Mouse (Mus musculus) intestine, postnatal 0 days (tissue): ENCODE measurements around the gene Araf. TPM values are rescaled to one million over a fixed set of nuclear protein-coding genes. Genes with fewer than 3 reads are reported as not detected.

ENCODE experiments used
- ATAC-seq: fragments of 200-750 bp; cut with Nextera tagmentation; 2 replicates; pipeline ENCODE4 v1.8.0; 2017; ENCODE audit warnings: mild to moderate bottlenecking, moderate TSS enrichment, moderate library complexity
- H3K27ac ChIP-seq: fragments of 300-500 bp; sonication (generic); 2 replicates; pipeline ENCODE4 v1.5.1; 2014; ENCODE audit warnings: mild to moderate bottlenecking, low read depth, low read length, moderate library complexity
- H3K27me3 ChIP-seq: fragments of 300-500 bp; sonication (generic); replicated peaks from 2 replicates; pipeline ENCODE4 v1.6.1; 2014; ENCODE audit warnings: low read length, mixed read lengths; ENCODE audit not compliant: control insufficient read depth, insufficient read depth
- H3K36me3 ChIP-seq: fragments of 300-500 bp; sonication (generic); 2 replicates; pipeline ENCODE4 v1.6.1; 2014; ENCODE audit warnings: mild to moderate bottlenecking, moderate library complexity; ENCODE audit not compliant: control insufficient read depth, insufficient read depth
- H3K4me1 ChIP-seq: fragments of 300-500 bp; sonication (generic); replicated peaks from 2 replicates; pipeline ENCODE4 v1.6.1; 2014; ENCODE audit warnings: antibody characterized with exemption, low read length, mixed read lengths; ENCODE audit not compliant: control insufficient read depth, insufficient read depth
- H3K4me2 ChIP-seq: fragments of 300-500 bp; sonication (generic); replicated peaks from 2 replicates; pipeline ENCODE4 v1.6.1; 2014; ENCODE audit warnings: low read depth, mild to moderate bottlenecking, moderate library complexity
- H3K4me3 ChIP-seq: fragments of 300-500 bp; sonication (generic); 2 replicates; pipeline ENCODE4 v1.5.1; 2014; ENCODE audit warnings: low read depth, low read length
- H3K9ac ChIP-seq: fragments of 300-500 bp; sonication (generic); 2 replicates; pipeline ENCODE4 v1.6.1; 2014; ENCODE audit warnings: mild to moderate bottlenecking, low read depth, low read length
- H3K9me3 ChIP-seq: fragments of 300-500 bp; sonication (generic); 2 replicates; pipeline ENCODE4 v1.6.1; 2016; ENCODE audit warnings: mixed run types; ENCODE audit not compliant: control insufficient read depth
- CTCF ChIP-seq: sonication (generic); IDR thresholded peaks from 2 replicates; pipeline ENCODE4 v1.5.1; 2016; ENCODE audit warnings: low read depth, mild to moderate bottlenecking, control low read depth, antibody characterized with exemption, moderate library complexity
- WGBS: fragments of 180-500 bp; shearing (Covaris S2); extraction: QIAGEN DNeasy Blood & Tissue Kit; methylation state at CpG from one replicate; pipeline ENCODE4 v1.1.7; 2014; 5-methylcytosine and 5-hydroxymethylcytosine counted together
- polyA plus RNA-seq: library from polyadenylated mRNA; unstranded; fragments of >200 nt; fragmentation: Nextera tagmentation; extraction: Ambion mirVana; gene quantifications from 2 replicates; pipeline ENCODE4 v1.2.1, GENCODE M21; 2015

Araf gene
- polyA plus RNA-seq, 1 experiment from 2014 or later: 67.0 TPM

GRCm38 (mm10) chrX:20819708-20820426, 22.3 kb downstream of the Araf start:
- H3K4me1 ChIP-seq: no peaks in the 10 kb centered on the region
- no peak overlapping the region for H3K9ac ChIP-seq
- H3K36me3 ChIP-seq: no peaks in the 10 kb centered on the region
- ATAC-seq: peak; percentile 66
- peak overlapping the region; percentile 33 for H3K4me3 ChIP-seq
- TF ChIP-seq CTCF: peak; percentile 70
- WGBS: 39% methylated on average over 8 of the region's 8 CpGs
- no peak overlapping the region for H3K27ac ChIP-seq
- no peaks in the 10 kb centered on the region for H3K27me3 ChIP-seq
- peak overlapping the region; percentile 68 for H3K4me2 ChIP-seq
- no peaks in the 10 kb centered on the region for H3K9me3 ChIP-seq

- Histone ChIP-seq H3K4me3 (no peak overlapping the region), H3K36me3 (no peaks in the 10 kb centered on the region), H3K4me1 (no peaks in the 10 kb centered on the region), H3K9me3 (no peaks in the 10 kb centered on the region), H3K27ac (no peak overlapping the region), H3K9ac (no peak overlapping the region), H3K27me3 (no peaks in the 10 kb centered on the region), H3K4me2 (no peak overlapping the region)
- peak; percentile 70 for TF ChIP-seq CTCF
- ATAC-seq: peak; percentile 56; the same call in 1 of the 2 replicates
- WGBS: 20% methylated on average over 5 of the region's 5 CpGs
These were observed 31.3 kb downstream of the Araf start for GRCm38 (mm10) chrX:20828934-20829333.

DNA sequence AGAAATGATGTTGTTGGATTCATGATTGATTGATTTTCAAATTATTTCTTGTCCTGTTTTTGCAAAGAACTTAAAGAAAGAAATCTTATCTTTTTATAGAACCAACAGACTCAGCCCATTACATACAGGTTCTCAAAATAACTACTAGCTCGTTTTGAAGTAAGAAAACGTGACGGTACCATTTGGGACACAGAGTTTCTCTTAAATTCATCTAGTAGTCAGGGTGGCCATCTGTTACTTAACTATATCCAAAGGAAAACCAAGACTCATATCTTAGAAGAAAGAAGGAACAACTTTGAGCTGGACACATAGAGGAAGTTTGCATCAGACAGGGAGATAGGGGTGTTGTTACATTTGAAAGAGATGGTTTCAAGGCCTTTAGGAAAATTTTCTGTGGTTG, 49.6 kb downstream of the Araf start:
- no peak overlapping the region for H3K27ac ChIP-seq
- H3K4me2 ChIP-seq: no peak overlapping the region
- TF ChIP-seq CTCF: no peak
- H3K9me3 ChIP-seq: no peaks in the 10 kb centered on the region
- no peak overlapping the region for H3K4me3 ChIP-seq
- ATAC-seq: no peak
- no peaks in the 10 kb centered on the region for H3K36me3 ChIP-seq
- H3K4me1 ChIP-seq: no peaks in the 10 kb centered on the region; the same call in 1 of the 2 replicates
- H3K27me3 ChIP-seq: no peaks in the 10 kb centered on the region
- H3K9ac ChIP-seq: no peak overlapping the region
- 87% methylated on average over 3 of the region's 3 CpGs for WGBS

DNA sequence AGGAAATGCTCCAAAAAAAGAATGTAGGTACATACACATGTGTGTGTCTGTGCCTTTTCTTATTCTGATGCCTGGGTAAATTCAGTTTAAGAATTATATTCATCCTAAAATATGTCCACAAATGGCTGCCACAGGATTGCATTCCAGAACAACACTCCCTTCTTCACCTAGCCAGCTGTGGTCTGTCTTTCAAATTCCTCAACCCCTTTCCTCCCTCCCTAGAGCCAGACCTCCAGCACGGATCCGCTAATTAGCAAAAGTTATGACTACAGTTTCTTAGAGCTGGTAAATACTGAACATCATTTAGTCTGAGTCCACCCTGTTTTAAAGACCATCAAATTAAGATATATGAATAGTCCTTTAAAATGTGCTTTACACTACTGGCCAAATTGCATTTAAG, 50.2 kb downstream of the Araf start:
- TF ChIP-seq CTCF: no peak
- Histone ChIP-seq H3K27ac (no peak overlapping the region), H3K9me3 (no peaks in the 10 kb centered on the region), H3K4me2 (peak overlapping the region; percentile 69; the same call in 1 of the 2 replicates), H3K27me3 (no peaks in the 10 kb centered on the region), H3K36me3 (no peaks in the 10 kb centered on the region), H3K4me1 (no peaks in the 10 kb centered on the region; the same call in 1 of the 2 replicates), H3K9ac (no peak overlapping the region), H3K4me3 (no peak overlapping the region)
- ATAC-seq: peak; percentile 12; the same call in 1 of the 2 replicates
- 36% methylated on average over 2 of the region's 2 CpGs for WGBS

GRCm38 (mm10) chrX:20848256-20848984, 50.8 kb downstream of the Araf start:
- ATAC-seq: peak; percentile 99
- H3K9me3 ChIP-seq: no peaks in the 10 kb centered on the region
- H3K27ac ChIP-seq: peak overlapping the region; percentile 62; the same call in 1 of the 2 replicates
- TF ChIP-seq CTCF: no peak
- peak overlapping the region; percentile 61 for H3K4me3 ChIP-seq
- 15% methylated on average over 42 of the region's 42 CpGs for WGBS
- peak overlapping the region; percentile 69 for H3K4me2 ChIP-seq
- H3K4me1 ChIP-seq: no peaks in the 10 kb centered on the region; the same call in 1 of the 2 replicates
- peaks cover under 1% of the 10 kb centered on the region; the same call in 1 of the 2 replicates for H3K36me3 ChIP-seq
- no peaks in the 10 kb centered on the region for H3K27me3 ChIP-seq
- H3K9ac ChIP-seq: peak overlapping the region; percentile 59

DNA sequence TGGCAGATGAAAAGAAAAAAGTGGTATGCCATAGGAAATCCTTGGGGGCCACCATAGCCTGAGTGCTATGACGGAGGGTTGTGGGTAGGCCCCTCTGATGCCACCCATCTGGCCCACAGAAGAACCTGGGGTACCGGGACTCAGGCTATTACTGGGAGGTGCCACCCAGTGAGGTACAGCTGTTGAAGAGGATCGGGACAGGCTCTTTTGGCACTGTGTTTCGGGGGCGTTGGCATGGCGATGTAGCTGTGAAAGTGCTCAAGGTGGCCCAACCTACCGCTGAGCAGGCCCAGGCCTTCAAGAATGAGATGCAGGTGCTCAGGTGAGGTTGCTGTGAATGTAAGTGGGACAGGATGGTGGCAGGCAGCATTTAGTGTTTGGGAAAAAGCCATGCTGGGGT, 56.2 kb downstream of the Araf start:
- Histone ChIP-seq H3K9ac (no peak overlapping the region), H3K4me2 (no peak overlapping the region)
- WGBS: 89% methylated on average over 7 of the region's 7 CpGs

More for the DNA sequence above, 56.2 kb downstream of the Araf start:
- no peaks in the 10 kb centered on the region for H3K27me3 ChIP-seq
- H3K4me1 ChIP-seq: no peaks in the 10 kb centered on the region; the same call in 1 of the 2 replicates
- H3K9me3 ChIP-seq: no peaks in the 10 kb centered on the region
- H3K4me3 ChIP-seq: no peak overlapping the region
- no peak for ATAC-seq
- no peak overlapping the region for H3K27ac ChIP-seq
- peaks cover 19% of the 10 kb centered on the region; the same call in 1 of the 2 replicates for H3K36me3 ChIP-seq
- no peak for TF ChIP-seq CTCF
